Mouse (Mus musculus) megakaryocyte, embryonic 14.5 days (primary cell): ENCODE data around the gene Stk11. TPM values are rescaled to one million over a fixed set of nuclear protein-coding genes. Genes with fewer than 3 reads are reported as not detected.

Experiments
- H3K27me3 ChIP-seq: replicated peaks from 2 replicates; pipeline ENCODE3; 2012; ENCODE audit warnings: inconsistent platforms
- H3K36me3 ChIP-seq: replicated peaks from 2 replicates; pipeline ENCODE3; 2012; ENCODE audit warnings: low read length, inconsistent platforms, mixed read lengths
- H3K4me1 ChIP-seq: 2 replicates; pipeline ENCODE4 v1.6.1; 2012; ENCODE audit warnings: inconsistent platforms
- H3K4me3 ChIP-seq: replicated peaks from 2 replicates; pipeline ENCODE3; 2012; ENCODE audit warnings: moderate library complexity, mild to moderate bottlenecking, inconsistent platforms
- H3K9me3 ChIP-seq: 2 replicates; pipeline ENCODE4 v1.6.1; 2012; ENCODE audit warnings: inconsistent platforms
- FLI1 ChIP-seq: IDR thresholded peaks from 2 replicates; pipeline ENCODE4 v1.6.1; 2012; ENCODE audit warnings: low read length, inconsistent platforms, mixed read lengths
- GATA1 ChIP-seq: IDR thresholded peaks from 3 replicates; pipeline ENCODE4 v1.6.1; 2012; ENCODE audit warnings: mixed read lengths, low read length, inconsistent platforms, borderline replicate concordance
- polyA plus RNA-seq: library from polyadenylated mRNA; stranded (reverse); fragments of >175 nt; gene quantifications from 2 replicates; pipeline ENCODE4 v1.2.3, GENCODE M21; 2012; ENCODE audit warnings: low replicate concordance; ENCODE audit not compliant: insufficient read depth

Gene Stk11
- polyA plus RNA-seq, 1 experiment, result 200 TPM

- peaks cover 39% of the 10 kb centered on the region for H3K36me3 ChIP-seq
- no peak for TF ChIP-seq GATA1
- peaks cover 71% of the 10 kb centered on the region for H3K4me1 ChIP-seq
Observed at GRCm38 (mm10) chr10:80173358-80173757, 57.8 kb downstream of the Stk11 start.

GRCm38 (mm10) chr10:80173955-80174640, 58.5 kb downstream of the Stk11 start:
- Histone ChIP-seq H3K27me3 (peaks cover 24% of the 10 kb centered on the region), H3K4me3 (peak overlapping the region; percentile 31), H3K9me3 (no peaks in the 10 kb centered on the region), H3K4me1 (peaks cover 67% of the 10 kb centered on the region), H3K36me3 (peaks cover 39% of the 10 kb centered on the region)
- TF ChIP-seq GATA1 (no peak), FLI1 (no peak)

More at GRCm38 (mm10) chr10:80173358-80173757, 57.8 kb downstream of the Stk11 start:
- Histone ChIP-seq H3K27me3 (peaks cover 16% of the 10 kb centered on the region), H3K9me3 (no peaks in the 10 kb centered on the region), H3K4me3 (peak overlapping the region; percentile 90)

- peaks cover 33% of the 10 kb centered on the region for H3K36me3 ChIP-seq
- H3K4me1 ChIP-seq, result peaks cover 64% of the 10 kb centered on the region
- peak overlapping the region; percentile 31 for H3K4me3 ChIP-seq
- H3K9me3 ChIP-seq, result no peaks in the 10 kb centered on the region
- TF ChIP-seq GATA1 (no peak), FLI1 (no peak)
- H3K27me3 ChIP-seq, result peaks cover 29% of the 10 kb centered on the region
Observed at GRCm38 (mm10) chr10:80174705-80175104, 59.1 kb downstream of the Stk11 start.

- Histone ChIP-seq H3K9me3 (no peaks in the 10 kb centered on the region), H3K36me3 (peaks cover 23% of the 10 kb centered on the region), H3K4me3 (no peak overlapping the region), H3K4me1 (peaks cover 58% of the 10 kb centered on the region), H3K27me3 (peaks cover 39% of the 10 kb centered on the region)
- no peak for TF ChIP-seq FLI1
Observed at GRCm38 (mm10) chr10:80175536-80176269, 60.1 kb downstream of the Stk11 start.

- TF ChIP-seq GATA1 (no peak), FLI1 (no peak)
- H3K36me3 ChIP-seq, result peaks cover 17% of the 10 kb centered on the region
- H3K4me1 ChIP-seq, result peaks cover 56% of the 10 kb centered on the region
- no peaks in the 10 kb centered on the region for H3K9me3 ChIP-seq
- H3K27me3 ChIP-seq, result peaks cover 45% of the 10 kb centered on the region
- no peak overlapping the region for H3K4me3 ChIP-seq
Observed at GRCm38 (mm10) chr10:80176270-80176834, 60.7 kb downstream of the Stk11 start.

- peaks cover 43% of the 10 kb centered on the region for H3K4me1 ChIP-seq
- H3K27me3 ChIP-seq, result peaks cover 58% of the 10 kb centered on the region
- TF ChIP-seq FLI1, result no peak
- no peak for TF ChIP-seq GATA1
- H3K9me3 ChIP-seq, result no peaks in the 10 kb centered on the region
- peaks cover 6% of the 10 kb centered on the region for H3K36me3 ChIP-seq
- no peak overlapping the region for H3K4me3 ChIP-seq
Observed at GRCm38 (mm10) chr10:80177441-80178279, 62.1 kb downstream of the Stk11 start.

- Histone ChIP-seq H3K36me3 (peaks cover 6% of the 10 kb centered on the region), H3K9me3 (no peaks in the 10 kb centered on the region), H3K4me3 (peak within 1 kb of the TSS; percentile 88), H3K27me3 (peaks cover 75% of the 10 kb centered on the region), H3K4me1 (peaks cover 30% of the 10 kb centered on the region)
- TF ChIP-seq FLI1 (no peak), GATA1 (no peak)
Observed at GRCm38 (mm10) chr10:80179068-80180051, 63.8 kb downstream of the Stk11 start, which contains the start of gene Efna2. TSS of gene Efna2 (plus strand) at chr10:80179482.

Other genes with a start within 250 kb of the Stk11 start
- 96.7 and 434 TPM in 2 replicates for gene Prtn3, start 241.3 kb upstream of the Stk11 start, polyA plus RNA-seq
- gene Plppr3, start 241.2 kb upstream of the Stk11 start, polyA plus RNA-seq, result 0.80 and 16.9 TPM in 2 replicates
- 5.6 and 23.2 TPM in 2 replicates for gene Elane, start 229.6 kb upstream of the Stk11 start, polyA plus RNA-seq
- gene Cfd, start 224.9 kb upstream of the Stk11 start, polyA plus RNA-seq, result not detected in 2 replicates
- 32.2 and 85.7 TPM in 2 replicates for gene Med16, start 206.9 kb upstream of the Stk11 start, polyA plus RNA-seq
- gene Gm26602, start 204.9 kb upstream of the Stk11 start, polyA plus RNA-seq, result not detected in 2 replicates
- 2.7 and 4.5 TPM in 2 replicates for gene Kiss1r, start 198.8 kb upstream of the Stk11 start, polyA plus RNA-seq
- gene R3hdm4, start 194.6 kb upstream of the Stk11 start, polyA plus RNA-seq, result 418 and 597 TPM in 2 replicates
- 89.7 and 142 TPM in 2 replicates for gene Arid3a, start 188.8 kb upstream of the Stk11 start, polyA plus RNA-seq
- 22.2 and 23.8 TPM in 2 replicates for gene Wdr18, start 155.7 kb upstream of the Stk11 start, polyA plus RNA-seq
- gene Grin3b, start 145.1 kb upstream of the Stk11 start, polyA plus RNA-seq, result not detected in 2 replicates
- 293 and 686 TPM in 2 replicates for gene Tmem259, start 131.5 kb upstream of the Stk11 start, polyA plus RNA-seq
- gene Cnn2, start 127.2 kb upstream of the Stk11 start, polyA plus RNA-seq, result 1,011 and 1,303 TPM in 2 replicates
- 47.4 and 62.2 TPM in 2 replicates for gene Abca7, start 119.3 kb upstream of the Stk11 start, polyA plus RNA-seq
- 375 and 477 TPM in 2 replicates for gene Arhgap45, start 99.2 kb upstream of the Stk11 start, polyA plus RNA-seq
- gene Polr2e, start 76.0 kb upstream of the Stk11 start, polyA plus RNA-seq, result 147 and 260 TPM in 2 replicates
- gene Gpx4, start 68.6 kb upstream of the Stk11 start, polyA plus RNA-seq, result 3,942 and 9,172 TPM in 2 replicates
- gene Sbno2, start 10.2 kb upstream of the Stk11 start, polyA plus RNA-seq, result 151 and 347 TPM in 2 replicates
- 1,192 and 1,533 TPM in 2 replicates for gene Atp5d, start 22.8 kb downstream of the Stk11 start, polyA plus RNA-seq
- gene Cbarp, start 25.0 kb downstream of the Stk11 start, polyA plus RNA-seq, result 4.8 and 11.7 TPM in 2 replicates
- gene Midn, start 32.5 kb downstream of the Stk11 start, polyA plus RNA-seq, result 171 and 203 TPM in 2 replicates
- gene Cirbp, start 50.2 kb downstream of the Stk11 start, polyA plus RNA-seq, result 27.7 and 39.5 TPM in 2 replicates
- gene 1600002K03Rik, start 57.1 kb downstream of the Stk11 start, polyA plus RNA-seq, result 3.0 and 7.7 TPM in 2 replicates
- 0.79 and 1.6 TPM in 2 replicates for gene Efna2, start 63.7 kb downstream of the Stk11 start, polyA plus RNA-seq
- 9.6 TPM in 2 replicates for gene Mum1, start 110.6 kb downstream of the Stk11 start, polyA plus RNA-seq
- 226 and 551 TPM in 2 replicates for gene Ndufs7, start 133.3 kb downstream of the Stk11 start, polyA plus RNA-seq
- gene Gamt, start 145.2 kb downstream of the Stk11 start, polyA plus RNA-seq, result 3.2 and 11.3 TPM in 2 replicates
- 384 and 552 TPM in 2 replicates for gene Dazap1, start 145.7 kb downstream of the Stk11 start, polyA plus RNA-seq
- gene Rps15, start 176.7 kb downstream of the Stk11 start, polyA plus RNA-seq, result 7,349 and 10,126 TPM in 2 replicates
- gene Apc2, start 180.2 kb downstream of the Stk11 start, polyA plus RNA-seq, result 0.92 and 4.5 TPM in 2 replicates
- gene 2310011J03Rik, start 204.7 kb downstream of the Stk11 start, polyA plus RNA-seq, result 62.0 and 88.2 TPM in 2 replicates
- 15.1 and 26.0 TPM in 2 replicates for gene Pcsk4, start 213.7 kb downstream of the Stk11 start, polyA plus RNA-seq
- 19.0 and 21.1 TPM in 2 replicates for gene Reep6, start 214.2 kb downstream of the Stk11 start, polyA plus RNA-seq
- 27.2 and 34.8 TPM in 2 replicates for gene Adamtsl5, start 232.6 kb downstream of the Stk11 start, polyA plus RNA-seq
- not detected in 2 replicates for gene Plk5, start 240.7 kb downstream of the Stk11 start, polyA plus RNA-seq